8 mouse cellular contexts compared by ENCODE assay signal in genomic region chr13:106936256-106937137, GRCm38 (mm10). TPM values are rescaled to one million over a fixed set of nuclear protein-coding genes. Genes with fewer than 3 reads are reported as not detected.
DNase-seq lines count a peak whose midpoint lies in the region; ATAC-seq and TF ChIP-seq lines count a peak whose summit lies in the region.

TSS of gene Ipo11 (minus strand) at chr13:106936958.

- H3K9me3 ChIP-seq in E14TG2a.4 (ENCODE audit: low read length), result no peaks in the 10 kb centered on the region
- H3K9me3 ChIP-seq in forebrain, embryonic 12.5 days, result 0 out of 2 replicates have a peak, but pooled peaks cover 2% of the 10 kb centered on the region
- no peaks in the 10 kb centered on the region for H3K9me3 ChIP-seq in heart, postnatal 0 days (replicated peaks; ENCODE audit: control insufficient read depth, low read length)
- no peaks in the 10 kb centered on the region for H3K9me3 ChIP-seq in liver, embryonic 16.5 days (replicated peaks; ENCODE audit: control insufficient read depth, low read length)
- no peaks in the 10 kb centered on the region for H3K9me3 ChIP-seq in neural tube, embryonic 13.5 days

- peaks cover 4% of the 10 kb centered on the region; the same call in 1 of the 2 replicates for H3K36me3 ChIP-seq in E14TG2a.4 (ENCODE audit: insufficient read depth, low read length)
- no peaks in the 10 kb centered on the region for H3K36me3 ChIP-seq in forebrain, embryonic 12.5 days (replicated peaks)
- no peaks in the 10 kb centered on the region for H3K36me3 ChIP-seq in heart, postnatal 0 days (replicated peaks; ENCODE audit: control insufficient read depth, insufficient read depth, low read length)
- no peaks in the 10 kb centered on the region for H3K36me3 ChIP-seq in liver, embryonic 16.5 days (ENCODE audit: control insufficient read depth, insufficient read depth)
- H3K36me3 ChIP-seq in neural tube, embryonic 13.5 days, result no peaks in the 10 kb centered on the region
- H3K36me3 ChIP-seq in testis, adult 2 months (ENCODE audit: control insufficient read depth, insufficient read depth, low read length), result no peaks in the 10 kb centered on the region

- no peaks in the 10 kb centered on the region for H3K27me3 ChIP-seq in E14TG2a.4 (ENCODE audit: insufficient read depth, low read length)
- H3K27me3 ChIP-seq in forebrain, embryonic 12.5 days, result no peaks in the 10 kb centered on the region
- no peaks in the 10 kb centered on the region for H3K27me3 ChIP-seq in heart, postnatal 0 days (ENCODE audit: control insufficient read depth, insufficient read depth, low read length)
- no peaks in the 10 kb centered on the region for H3K27me3 ChIP-seq in liver, embryonic 16.5 days (ENCODE audit: control insufficient read depth, insufficient read depth, low read depth, low read length)
- H3K27me3 ChIP-seq in neural tube, embryonic 13.5 days, result no peaks in the 10 kb centered on the region
- no peaks in the 10 kb centered on the region for H3K27me3 ChIP-seq in testis, adult 2 months (ENCODE audit: control insufficient read depth, insufficient read depth, low read length)

- peak within 1 kb of the TSS; percentile 60 for H3K4me2 ChIP-seq in forebrain, embryonic 12.5 days
- peak within 1 kb of the TSS; percentile 95 for H3K4me2 ChIP-seq in heart, postnatal 0 days (ENCODE audit: low read depth, low read length)
- H3K4me2 ChIP-seq in liver, embryonic 16.5 days (ENCODE audit: low read depth, low read length), result peak within 1 kb of the TSS; percentile 96
- peak within 1 kb of the TSS; percentile 62 for H3K4me2 ChIP-seq in neural tube, embryonic 13.5 days

- under 1% methylated on average over 83 of the region's 84 CpGs for WGBS in forebrain, embryonic 12.5 days
- WGBS in heart, postnatal 0 days, result under 1% methylated on average over 84 of the region's 84 CpGs
- WGBS in liver, embryonic 16.5 days (ENCODE audit: insufficient replicate concordance), result under 1% methylated on average over 84 of the region's 84 CpGs
- WGBS in neural tube, embryonic 13.5 days, result under 1% methylated on average over 84 of the region's 84 CpGs

- H3K27ac ChIP-seq in forebrain, embryonic 12.5 days, result peak within 1 kb of the TSS; percentile 83
- peak within 1 kb of the TSS; percentile 66 for H3K27ac ChIP-seq in heart, postnatal 0 days (ENCODE audit: low read depth)
- H3K27ac ChIP-seq in liver, embryonic 16.5 days (ENCODE audit: low read length), result peak within 1 kb of the TSS; percentile 76
- peak within 1 kb of the TSS; percentile 84 for H3K27ac ChIP-seq in neural tube, embryonic 13.5 days (replicated peaks)
- peak within 1 kb of the TSS; percentile 75 for H3K27ac ChIP-seq in testis, adult 2 months (ENCODE audit: control insufficient read depth, insufficient read depth, low read depth, low read length)

- TF ChIP-seq POLR2A in testis, adult 2 months (IDR thresholded peaks at IDR 0.05; ENCODE audit: control insufficient read depth, low read depth, low read length), result peak; percentile 81

- H3K9ac ChIP-seq in forebrain, embryonic 12.5 days, result peak within 1 kb of the TSS; percentile 89
- peak within 1 kb of the TSS; percentile 69 for H3K9ac ChIP-seq in heart, postnatal 0 days (replicated peaks; ENCODE audit: low read depth, low read length)
- H3K9ac ChIP-seq in liver, embryonic 16.5 days (ENCODE audit: low read depth, low read length), result peak within 1 kb of the TSS; percentile 96
- peak within 1 kb of the TSS; percentile 81 for H3K9ac ChIP-seq in neural tube, embryonic 13.5 days

- ATAC-seq in forebrain, embryonic 12.5 days (ENCODE audit: low FRiP score), result peak; percentile 98
- ATAC-seq in heart, postnatal 0 days (ENCODE audit: insufficient read depth, low read depth), result peak; percentile 95
- ATAC-seq in liver, embryonic 16.5 days (ENCODE audit: low read depth), result peak; percentile 99
- peak; percentile 98 for ATAC-seq in neural tube, embryonic 13.5 days (ENCODE audit: low read depth)

- no peak for TF ChIP-seq EP300 in heart, postnatal 0 days (IDR thresholded peaks at IDR 0.05; ENCODE audit: low read depth)

- peak within 1 kb of the TSS; percentile 100 for H3K4me3 ChIP-seq in E14TG2a.4 (replicated peaks; ENCODE audit: low read length)
- H3K4me3 ChIP-seq in forebrain, embryonic 12.5 days (replicated peaks), result peak within 1 kb of the TSS; percentile 98
- peak within 1 kb of the TSS; percentile 81 for H3K4me3 ChIP-seq in heart, postnatal 0 days (ENCODE audit: low read depth, low read length)
- peak within 1 kb of the TSS; percentile 99 for H3K4me3 ChIP-seq in liver, embryonic 16.5 days (ENCODE audit: low read depth, low read length)
- H3K4me3 ChIP-seq in neural tube, embryonic 13.5 days, result peak within 1 kb of the TSS; percentile 86
- peak within 1 kb of the TSS; percentile 97 for H3K4me3 ChIP-seq in testis, adult 2 months (ENCODE audit: control insufficient read depth, low read depth, low read length)

- H3K4me1 ChIP-seq in E14TG2a.4 (replicated peaks; ENCODE audit: low read depth, low read length), result peaks cover 41% of the 10 kb centered on the region
- H3K4me1 ChIP-seq in forebrain, embryonic 12.5 days, result peaks cover 13% of the 10 kb centered on the region
- H3K4me1 ChIP-seq in heart, postnatal 0 days (ENCODE audit: control insufficient read depth, insufficient read depth), result no peaks in the 10 kb centered on the region
- H3K4me1 ChIP-seq in liver, embryonic 16.5 days (ENCODE audit: control insufficient read depth, low read depth, low read length), result peaks cover 17% of the 10 kb centered on the region
- H3K4me1 ChIP-seq in neural tube, embryonic 13.5 days (replicated peaks), result peaks cover 18% of the 10 kb centered on the region
- no peaks in the 10 kb centered on the region; the same call in 1 of the 2 replicates for H3K4me1 ChIP-seq in testis, adult 2 months (ENCODE audit: control insufficient read depth, insufficient read depth, low read length)

- DNase-seq in c-Kit-positive CD71-positive TER-119-positive erythroid progenitor cells, embryonic 14.5 days (ENCODE audit: low spot score), result peak; percentile 93
- peak; percentile 95 for DNase-seq in heart, postnatal 0 days (ENCODE audit: low spot score)
- DNase-seq in kidney, postnatal 4 days, result peak; percentile 96

- no peak for TF ChIP-seq CTCF in E14TG2a.4 (conservative IDR thresholded peaks at IDR 0.05; ENCODE audit: low read length)
- no peak for TF ChIP-seq CTCF in heart, postnatal 0 days (IDR thresholded peaks at IDR 0.05; ENCODE audit: low read depth)
- no peak for TF ChIP-seq CTCF in testis, adult 2 months (IDR thresholded peaks at IDR 0.05; ENCODE audit: control insufficient read depth, insufficient read depth, insufficient replicate concordance, low read depth, low read length)

RNA-seq across cellular contexts. Expression of gene Ipo11, which starts in this region (rescaled TPM):
- 67.0 and 74.1 TPM in 2 replicates for polyA plus RNA-seq in forebrain, embryonic 12.5 days (2016; fragmentation: Nextera tagmentation; extraction: Ambion mirVana)
- total RNA-seq in heart, postnatal 0 days (2014; rRNA removed; ENCODE audit: low replicate concordance), result 35.1 and 59.9 TPM in 2 replicates
- 30.4 and 31.9 TPM in 2 replicates for polyA plus RNA-seq in heart, postnatal 0 days (2015; fragmentation: Nextera tagmentation; extraction: Ambion mirVana)
- polyA plus RNA-seq in liver, embryonic 16.5 days (2015; fragmentation: Nextera tagmentation; extraction: Ambion mirVana), result 24.3 and 28.5 TPM in 2 replicates
- polyA plus RNA-seq in neural tube, embryonic 13.5 days (2015; fragmentation: Nextera tagmentation; extraction: Ambion mirVana), result 32.8 and 36.3 TPM in 2 replicates
- polyA plus RNA-seq in testis, adult 2 months (2012; rRNA removed), result 11.7 and 11.9 TPM in 2 replicates

Comparison
In these comparisons a context has a peak if more than half of its experiments do, and no peak if none do; other contexts are left out.
1. Peak in every context shown above with its lines: DNase-seq, ATAC-seq, H3K4me3 ChIP-seq and H3K27ac ChIP-seq.